Mouse (Mus musculus) embryonic fibroblast, embryonic 13.5 days (primary cell): ENCODE data around the gene Angptl6.

Experiments
- CTCF ChIP-seq: IDR thresholded peaks from 2 replicates; pipeline ENCODE4 v1.5.1; 2011; ENCODE audit warnings: mild to moderate bottlenecking, control low read depth, low read length, moderate library complexity, borderline replicate concordance; ENCODE audit not compliant: insufficient read depth
- POLR2A ChIP-seq: IDR thresholded peaks from 2 replicates; pipeline ENCODE4 v1.6.1; 2011; ENCODE audit warnings: low read depth, mild to moderate bottlenecking, control low read depth, low read length, moderate library complexity

DNA sequence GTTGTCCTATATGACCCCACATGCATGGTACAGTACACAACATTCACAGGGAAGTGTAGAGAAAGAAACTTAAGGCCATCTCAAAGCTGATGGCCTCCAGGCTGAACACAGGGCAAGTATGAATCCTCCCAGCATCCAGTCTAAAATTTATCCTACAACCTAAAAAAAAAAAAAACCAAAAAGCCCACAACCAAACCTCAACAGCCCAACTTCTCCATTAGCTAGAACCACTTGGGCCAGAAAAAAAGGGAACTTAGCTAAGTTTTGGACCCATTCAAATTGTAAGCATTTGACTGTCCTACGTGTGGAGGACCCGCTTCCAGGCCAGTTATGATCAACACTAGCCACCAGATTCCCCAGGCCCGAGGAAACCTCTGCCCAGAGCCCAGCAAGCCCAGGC, 43.7 kb upstream of the Angptl6 start:
- TF ChIP-seq POLR2A (no peak), CTCF (no peak)
